21 mouse cellular contexts compared by ENCODE assay signal in genomic region chr12:105622981-105623539, GRCm38 (mm10). TPM values are rescaled to one million over a fixed set of nuclear protein-coding genes. Genes with fewer than 3 reads are reported as not detected.
"Had no signal": no experiment of that assay in that cellular context is flagged by ENCODE, and none has a peak within 500 bp of the region (broad histone marks: within the 10 kb centered on the region; RNA-seq: fewer than 3 reads in every experiment).

No protein-coding gene starts in this region.

- H3K4me2 ChIP-seq: intestine, embryonic 15.5 days; liver, embryonic 13.5 days; lung, embryonic 14.5 days; midbrain, embryonic 12.5 days; midbrain, embryonic 15.5 days; neural tube, embryonic 12.5 days; neural tube, embryonic 15.5 days had no signal

- ATAC-seq: intestine, embryonic 15.5 days; lung, postnatal 0 days; midbrain, embryonic 15.5 days had no signal

- H3K9ac ChIP-seq: intestine, embryonic 15.5 days; liver, embryonic 13.5 days; lung, embryonic 14.5 days; midbrain, embryonic 12.5 days; midbrain, embryonic 15.5 days; neural tube, embryonic 12.5 days; neural tube, embryonic 15.5 days had no signal

- H3K4me1 ChIP-seq: intestine, embryonic 15.5 days; liver, embryonic 13.5 days; midbrain, embryonic 12.5 days; midbrain, embryonic 15.5 days; neural tube, embryonic 12.5 days; neural tube, embryonic 15.5 days had no signal

- H3K4me3 ChIP-seq: intestine, embryonic 15.5 days; layer of hippocampus, adult 2 months; liver, embryonic 13.5 days; midbrain, embryonic 12.5 days; midbrain, embryonic 15.5 days; neural tube, embryonic 12.5 days; neural tube, embryonic 15.5 days had no signal

- DNase-seq: kidney, adult 8-10 months; layer of hippocampus, adult 9-11 months; liver, embryonic 13.5 days; lung, embryonic 14.5 days; right cerebral cortex, adult 18-20 months; right cerebral cortex, postnatal 14 days; right cerebral cortex, postnatal 4 days; thymus, postnatal 36 days had no signal

- H3K27me3 ChIP-seq: intestine, embryonic 15.5 days; liver, embryonic 13.5 days; midbrain, embryonic 12.5 days; midbrain, embryonic 15.5 days; neural tube, embryonic 12.5 days; neural tube, embryonic 15.5 days had no signal

- H3K27ac ChIP-seq: intestine, embryonic 15.5 days; layer of hippocampus, adult 2 months; liver, embryonic 13.5 days; macrophage; midbrain, embryonic 12.5 days; midbrain, embryonic 15.5 days; neural tube, embryonic 12.5 days; neural tube, embryonic 15.5 days had no signal

- H3K9me3 ChIP-seq: intestine, embryonic 15.5 days; liver, embryonic 13.5 days; midbrain, embryonic 12.5 days; midbrain, embryonic 15.5 days; neural tube, embryonic 12.5 days; neural tube, embryonic 15.5 days had no signal

RNA-seq across cellular contexts. Expression of gene Bdkrb1, which starts 20.2 kb away (rescaled TPM):
- total RNA-seq: layer of hippocampus, adult 2 months; left cerebral cortex, adult 18-20 months; left cerebral cortex, postnatal 25 days; liver, adult 2 months; megakaryocyte, adult 5-6 weeks had no signal
- polyA plus RNA-seq: limb, embryonic 11.5 days; liver, adult 2 months; lung, embryonic 14.5 days; macrophage; midbrain, embryonic 12.5 days; neural tube, embryonic 12.5 days; neural tube, embryonic 15.5 days had no signal
